Mouse (Mus musculus) neural tube, embryonic 15.5 days (tissue): ENCODE measurements around the gene Cdk5. TPM values are rescaled to one million over a fixed set of nuclear protein-coding genes. Genes with fewer than 3 reads are reported as not detected.

Experiments used
- ATAC-seq: fragments of 200-750 bp; cut with Nextera tagmentation; 2 replicates; pipeline ENCODE4 v1.8.0; 2017; ENCODE audit warnings: mild to moderate bottlenecking, moderate TSS enrichment, moderate library complexity; ENCODE audit not compliant: low FRiP score
- H3K27ac ChIP-seq: fragments of 300-500 bp; sonication (generic); replicated peaks from 2 replicates; pipeline ENCODE4 v1.5.1; 2015; ENCODE audit warnings: mild to moderate bottlenecking, inconsistent platforms
- H3K27me3 ChIP-seq: fragments of 300-500 bp; sonication (generic); replicated peaks from 2 replicates; pipeline ENCODE4 v1.6.1; 2015; ENCODE audit warnings: inconsistent platforms
- H3K36me3 ChIP-seq: fragments of 300-500 bp; sonication (generic); 2 replicates; pipeline ENCODE4 v1.6.1; 2015; ENCODE audit warnings: inconsistent platforms
- H3K4me1 ChIP-seq: fragments of 300-500 bp; sonication (generic); 2 replicates; pipeline ENCODE4 v1.6.1; 2015; ENCODE audit warnings: inconsistent platforms
- H3K4me2 ChIP-seq: fragments of 300-500 bp; sonication (generic); 2 replicates; pipeline ENCODE4 v1.6.1; 2015; ENCODE audit warnings: inconsistent platforms, mild to moderate bottlenecking, moderate library complexity
- H3K4me3 ChIP-seq: fragments of 300-500 bp; sonication (generic); replicated peaks from 2 replicates; pipeline ENCODE4 v1.5.1; 2015; ENCODE audit warnings: mild to moderate bottlenecking, inconsistent platforms
- H3K9ac ChIP-seq: fragments of 300-500 bp; sonication (generic); replicated peaks from 2 replicates; pipeline ENCODE4 v1.6.1; 2015; ENCODE audit warnings: mild to moderate bottlenecking, inconsistent platforms
- H3K9me3 ChIP-seq: fragments of 300-500 bp; sonication (generic); replicated peaks from 2 replicates; pipeline ENCODE4 v1.6.1; 2016; ENCODE audit warnings: inconsistent platforms
- WGBS: fragments of 180-500 bp; shearing (Covaris S2); methylation state at CpG from one replicate; pipeline ENCODE4 v1.1.7; 2015; ENCODE audit warnings: mixed read lengths; 5-methylcytosine and 5-hydroxymethylcytosine counted together
- polyA plus RNA-seq: library from polyadenylated mRNA; unstranded; fragments of >200 nt; fragmentation: Nextera tagmentation; extraction: Ambion mirVana; gene quantifications from 2 replicates; pipeline ENCODE4 v1.2.1, GENCODE M21; 2015

Cdk5 gene
- polyA plus RNA-seq, 1 experiment from 2014 or later: 133 TPM

DNA sequence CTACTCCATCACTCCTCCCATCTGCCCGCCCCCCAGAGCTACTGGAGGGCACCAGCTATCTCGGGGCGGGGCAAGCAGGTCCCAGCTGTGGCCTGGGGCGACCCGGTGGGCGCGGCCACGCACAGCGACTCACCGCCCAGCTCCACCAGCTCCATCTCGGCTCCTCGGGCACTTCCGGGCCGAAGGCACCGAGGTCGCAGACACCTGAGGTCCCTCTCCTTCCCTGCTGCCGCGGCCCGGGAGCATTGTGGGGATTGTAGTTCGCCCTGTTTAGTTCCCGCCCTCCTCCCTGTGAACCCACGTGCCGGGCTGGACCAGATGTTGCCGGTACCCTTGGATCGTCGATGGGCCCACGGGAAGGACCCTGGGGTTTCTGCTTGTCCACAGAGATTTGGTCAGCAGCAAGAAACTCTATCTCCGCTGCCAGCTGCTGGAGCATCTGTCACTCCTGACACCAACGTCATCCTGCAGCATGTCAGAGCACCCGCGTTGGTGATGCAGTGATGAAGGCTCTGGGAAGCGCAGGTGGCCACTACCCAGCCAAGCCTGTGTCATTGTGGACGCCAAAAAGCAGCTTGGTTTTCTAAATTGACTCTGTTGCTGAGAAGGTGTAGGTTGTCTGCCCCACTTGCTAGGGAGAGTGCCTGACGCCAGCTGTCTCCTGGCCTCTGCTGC, 24.4 kb upstream of the Cdk5 start, which contains the start of gene Tmub1:
Tmub1 (minus strand) TSS at position 231 of the 675 bp plus-strand sequence.
- peak within 1 kb of the TSS; percentile 74 for H3K27ac ChIP-seq
- peak within 1 kb of the TSS; percentile 63 for H3K9ac ChIP-seq
- H3K9me3 ChIP-seq: no peaks in the 10 kb centered on the region
- 0 out of 2 replicates have a peak, but pooled peaks cover 3% of the 10 kb centered on the region for H3K27me3 ChIP-seq
- peak; percentile 45 for ATAC-seq
- 2% methylated on average over 34 of the region's 34 CpGs for WGBS
- H3K36me3 ChIP-seq: 0 out of 2 replicates have a peak, but pooled peaks cover 3% of the 10 kb centered on the region
- peak within 1 kb of the TSS; percentile 71 for H3K4me3 ChIP-seq
- peaks cover 48% of the 10 kb centered on the region for H3K4me1 ChIP-seq
- peak within 1 kb of the TSS; percentile 88 for H3K4me2 ChIP-seq

DNA sequence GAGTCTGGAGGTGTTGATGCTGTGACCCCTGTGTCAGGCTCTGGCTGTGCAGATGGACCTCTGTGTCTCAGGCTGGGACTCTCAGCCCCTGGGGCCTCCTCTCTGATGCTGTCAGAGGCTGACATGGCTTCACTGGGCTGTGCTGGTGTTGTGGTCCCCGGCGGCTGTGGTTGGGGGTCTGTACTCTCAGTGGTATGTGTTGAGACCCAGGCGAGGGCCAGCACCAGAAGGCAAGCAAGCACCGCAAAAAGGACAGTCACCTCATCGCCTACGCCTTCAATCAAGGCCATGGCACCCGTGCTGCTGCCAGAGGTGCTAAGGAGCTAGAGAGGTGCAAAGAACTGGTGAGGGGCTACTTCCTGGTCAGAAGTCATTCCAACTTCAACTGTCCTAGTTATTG, 23.3 kb upstream of the Cdk5 start:
- ATAC-seq: no peak
- peaks cover 9% of the 10 kb centered on the region for H3K36me3 ChIP-seq
- H3K27ac ChIP-seq: no peak overlapping the region
- H3K9ac ChIP-seq: no peak overlapping the region
- peak overlapping the region; percentile 71; the same call in 1 of the 2 replicates for H3K4me3 ChIP-seq
- 95% methylated on average over 7 of the region's 7 CpGs for WGBS
- H3K4me2 ChIP-seq: peak overlapping the region; percentile 88
- H3K9me3 ChIP-seq: no peaks in the 10 kb centered on the region
- peaks cover 48% of the 10 kb centered on the region for H3K4me1 ChIP-seq
- H3K27me3 ChIP-seq: 0 out of 2 replicates have a peak, but pooled peaks cover 3% of the 10 kb centered on the region

DNA sequence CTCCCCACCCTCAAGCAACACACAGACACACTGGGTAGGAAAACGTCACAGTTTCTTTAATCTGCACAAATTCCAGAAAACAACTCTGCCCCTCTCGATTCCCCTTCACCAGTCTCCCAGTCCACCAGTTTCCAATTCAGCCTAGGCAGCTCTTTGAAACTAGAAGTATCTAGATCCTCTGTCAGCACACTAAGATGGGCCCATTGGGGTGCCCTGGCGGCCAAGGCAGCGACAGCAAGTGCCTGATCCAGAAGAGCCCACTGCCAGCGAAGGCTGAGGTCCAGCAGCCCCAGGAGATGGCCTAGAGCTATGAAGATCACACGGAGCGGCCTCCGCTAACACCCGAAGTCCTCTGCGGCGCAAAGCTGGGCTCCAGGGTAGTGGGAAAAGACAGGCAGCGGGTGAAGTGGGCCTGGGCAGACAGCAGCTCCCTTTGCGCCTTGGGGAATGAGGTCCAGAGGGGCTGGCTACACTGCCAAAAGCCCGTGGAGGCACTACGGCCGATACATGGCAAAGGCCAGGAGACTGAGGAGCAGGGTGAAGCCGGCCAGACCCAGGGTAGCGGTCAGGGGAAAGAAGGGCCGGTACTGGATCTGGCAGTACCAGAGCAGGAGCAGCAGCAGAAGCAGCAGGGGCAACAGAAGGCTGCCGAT, 22.2 kb upstream of the Cdk5 start:
- no peaks in the 10 kb centered on the region for H3K9me3 ChIP-seq
- H3K4me3 ChIP-seq: peak overlapping the region; percentile 94
- H3K4me1 ChIP-seq: peaks cover 42% of the 10 kb centered on the region
- peak overlapping the region; percentile 96 for H3K9ac ChIP-seq
- 0 out of 2 replicates have a peak, but pooled peaks cover 3% of the 10 kb centered on the region for H3K27me3 ChIP-seq
- H3K27ac ChIP-seq: peak overlapping the region; percentile 97
- peaks cover 20% of the 10 kb centered on the region for H3K36me3 ChIP-seq
- H3K4me2 ChIP-seq: peak overlapping the region; percentile 95
- ATAC-seq: 0 out of 2 replicates have a peak, but pooled peaks have one; percentile 0
- 57% methylated on average over 20 of the region's 20 CpGs for WGBS

DNA sequence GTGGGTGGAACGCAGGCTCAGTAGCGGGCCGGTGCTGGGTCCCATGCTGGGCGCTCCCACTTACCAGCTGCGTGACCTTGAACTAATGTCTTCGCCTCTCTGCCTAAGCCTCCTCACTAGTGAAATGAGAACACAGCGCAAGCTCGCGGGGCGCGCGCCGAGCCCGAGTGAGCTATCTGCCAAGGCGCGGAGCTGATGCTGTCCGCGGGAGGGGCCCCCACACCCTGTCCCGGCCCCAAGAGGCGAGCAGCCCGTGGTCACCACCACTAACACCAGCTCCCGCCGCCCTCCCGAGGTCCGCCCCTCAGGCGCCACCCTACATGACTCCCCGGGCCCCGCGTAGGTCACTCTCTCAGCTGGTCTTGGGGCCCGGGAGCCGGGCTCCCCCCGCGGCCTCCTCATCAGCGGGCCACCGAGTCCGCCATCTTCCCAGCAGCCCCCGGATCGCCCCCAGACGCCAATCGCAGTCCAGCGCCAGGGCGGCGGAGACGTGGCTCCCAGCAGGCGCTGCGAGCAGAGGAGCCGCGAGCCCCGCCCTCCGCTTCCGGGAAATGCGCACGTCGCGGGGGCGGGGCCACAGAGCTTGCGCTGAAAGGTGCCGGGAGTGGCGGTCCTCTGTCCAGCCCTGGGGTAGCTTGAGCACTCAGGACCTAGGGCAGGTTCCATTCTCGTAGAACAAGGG, 21.6 kb upstream of the Cdk5 start, which contains the start of gene Fastk:
Fastk (minus strand) TSS at position 542 of the 682 bp plus-strand sequence.
- 0 out of 2 replicates have a peak, but pooled peaks cover 3% of the 10 kb centered on the region for H3K27me3 ChIP-seq
- H3K9me3 ChIP-seq: no peaks in the 10 kb centered on the region
- peaks cover 42% of the 10 kb centered on the region for H3K4me1 ChIP-seq
- H3K4me2 ChIP-seq: peak within 1 kb of the TSS; percentile 95
- H3K9ac ChIP-seq: peak within 1 kb of the TSS; percentile 96
- peak within 1 kb of the TSS; percentile 97 for H3K27ac ChIP-seq
- H3K4me3 ChIP-seq: peak within 1 kb of the TSS; percentile 94
- WGBS: under 1% methylated on average over 60 of the region's 60 CpGs
- ATAC-seq: peak; percentile 83
- H3K36me3 ChIP-seq: peaks cover 27% of the 10 kb centered on the region

DNA sequence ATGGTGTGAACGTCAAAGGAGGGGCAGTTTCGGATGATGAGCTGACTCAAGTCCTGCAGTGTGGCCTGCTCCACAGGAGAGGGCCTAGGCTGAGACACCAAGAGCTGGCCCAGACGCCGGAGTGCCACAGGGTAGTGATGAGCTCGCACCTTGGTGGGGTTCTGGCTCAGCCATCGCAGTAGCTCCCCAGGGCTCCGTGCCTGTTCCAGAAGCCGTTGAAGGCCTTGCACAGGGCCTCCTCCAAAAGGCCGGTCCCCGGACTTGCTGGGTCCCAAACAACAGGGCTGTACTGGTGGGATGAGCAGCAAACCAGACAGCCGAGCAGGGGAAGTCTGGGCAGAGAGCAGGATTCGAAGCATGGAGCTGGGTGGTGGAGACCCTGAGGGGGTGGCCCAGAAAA, 20.6 kb upstream of the Cdk5 start:
- Histone ChIP-seq H3K4me2 (peak overlapping the region; percentile 95), H3K27me3 (0 out of 2 replicates have a peak, but pooled peaks cover 2% of the 10 kb centered on the region), H3K36me3 (peaks cover 36% of the 10 kb centered on the region), H3K9ac (peak overlapping the region; percentile 96), H3K4me3 (peak overlapping the region; percentile 94), H3K4me1 (peaks cover 42% of the 10 kb centered on the region), H3K9me3 (no peaks in the 10 kb centered on the region), H3K27ac (peak overlapping the region; percentile 97; the same call in 1 of the 2 replicates)
- no peak for ATAC-seq
- 87% methylated on average over 12 of the region's 12 CpGs for WGBS

DNA sequence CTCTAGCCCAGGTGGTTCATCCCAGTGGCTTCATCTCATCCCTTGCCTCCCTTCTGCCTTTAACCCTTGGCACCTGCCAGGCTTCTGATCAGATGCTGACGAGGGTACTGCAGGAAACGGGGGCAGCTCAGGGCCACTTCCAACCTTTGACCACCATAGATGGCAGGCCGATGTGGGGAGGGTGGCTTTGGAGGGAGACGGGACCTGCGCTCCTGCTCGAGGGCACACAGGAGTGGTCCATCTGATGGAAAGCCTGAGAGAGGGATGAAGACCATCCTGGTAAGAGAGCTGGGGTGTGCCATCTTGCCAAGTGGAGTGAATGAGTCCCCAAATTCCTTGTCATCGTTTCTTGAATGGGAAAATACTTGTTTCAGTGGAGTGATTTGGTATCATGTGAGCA, 19.9 kb upstream of the Cdk5 start:
- Histone ChIP-seq H3K27ac (no peak overlapping the region), H3K9ac (no peak overlapping the region), H3K4me3 (no peak overlapping the region), H3K27me3 (no peaks in the 10 kb centered on the region), H3K36me3 (peaks cover 40% of the 10 kb centered on the region), H3K4me1 (peaks cover 39% of the 10 kb centered on the region), H3K9me3 (no peaks in the 10 kb centered on the region), H3K4me2 (no peak overlapping the region)
- ATAC-seq: no peak
- WGBS: 92% methylated on average over 7 of the region's 7 CpGs

DNA sequence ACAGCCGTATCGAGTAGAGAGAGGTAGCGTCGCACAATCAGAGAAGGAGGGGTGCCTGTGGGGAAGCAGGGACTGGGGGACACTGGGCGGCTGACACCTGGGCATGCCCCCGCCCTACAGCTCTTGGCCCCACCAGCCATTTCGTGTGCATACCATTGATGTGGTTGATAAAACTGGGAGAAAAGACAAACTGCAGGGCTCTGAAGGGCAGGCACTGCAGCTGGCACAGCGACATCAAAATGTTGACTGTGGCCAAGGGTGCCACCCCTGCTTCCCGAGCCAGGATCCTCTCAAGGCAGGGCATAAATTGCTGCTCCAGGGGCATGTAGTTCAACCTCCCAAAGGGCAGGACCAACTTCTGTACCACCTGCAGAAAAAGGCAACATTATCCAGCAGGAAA, 18.7 kb upstream of the Cdk5 start:
- H3K27me3 ChIP-seq: no peaks in the 10 kb centered on the region
- WGBS: 86% methylated on average over 9 of the region's 9 CpGs
- no peaks in the 10 kb centered on the region for H3K9me3 ChIP-seq
- peaks cover 28% of the 10 kb centered on the region for H3K4me1 ChIP-seq
- ATAC-seq: no peak
- H3K27ac ChIP-seq: no peak overlapping the region
- no peak overlapping the region for H3K4me3 ChIP-seq
- H3K9ac ChIP-seq: no peak overlapping the region
- H3K4me2 ChIP-seq: no peak overlapping the region
- H3K36me3 ChIP-seq: peaks cover 40% of the 10 kb centered on the region

DNA sequence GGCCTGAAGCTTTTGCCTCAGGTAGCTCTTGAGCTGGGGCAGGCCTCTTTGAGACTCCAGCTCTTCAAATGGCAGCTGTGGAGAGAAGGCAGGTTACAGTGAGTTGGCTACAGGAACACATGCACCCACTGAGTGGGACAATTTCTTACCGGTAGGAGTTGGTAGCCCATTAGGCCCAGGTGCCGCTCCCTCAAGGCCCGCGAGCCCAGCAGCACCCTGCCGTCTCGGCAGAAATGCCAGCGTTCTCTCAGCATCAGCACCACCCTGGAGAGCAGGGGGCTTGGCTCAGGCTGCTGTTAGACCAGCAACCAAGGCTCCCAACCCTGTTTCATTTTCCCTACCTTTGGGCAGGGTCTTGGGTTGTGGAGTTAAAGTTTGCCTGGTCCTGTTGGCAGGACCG, 17.9 kb upstream of the Cdk5 start:
- Histone ChIP-seq H3K36me3 (peaks cover 40% of the 10 kb centered on the region), H3K27ac (no peak overlapping the region), H3K4me2 (no peak overlapping the region), H3K9me3 (no peaks in the 10 kb centered on the region), H3K4me3 (no peak overlapping the region), H3K4me1 (peaks cover 21% of the 10 kb centered on the region), H3K27me3 (no peaks in the 10 kb centered on the region), H3K9ac (no peak overlapping the region)
- 96% methylated on average over 8 of the region's 8 CpGs for WGBS
- no peak for ATAC-seq

DNA sequence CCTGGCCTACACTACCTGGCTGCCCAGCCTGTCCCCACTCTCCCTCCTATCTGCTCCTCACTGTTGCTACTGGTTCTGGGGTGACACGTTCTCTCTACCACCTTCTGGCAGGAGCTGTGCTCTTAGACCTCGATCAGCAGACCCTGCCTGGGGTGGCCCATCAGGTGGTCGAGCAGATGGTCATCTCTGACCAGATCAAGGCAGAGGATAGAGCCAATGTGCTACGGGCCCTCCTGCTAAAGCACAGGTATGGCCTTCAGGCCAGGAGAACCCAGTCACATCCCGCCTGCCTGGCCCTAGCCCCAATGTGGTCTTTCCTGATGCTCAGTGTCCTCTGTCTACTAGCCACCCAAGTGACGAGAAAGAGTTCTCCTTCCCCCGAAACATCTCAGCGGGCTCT, 10.7 kb upstream of the Cdk5 start:
- H3K27me3 ChIP-seq: no peaks in the 10 kb centered on the region
- no peak for ATAC-seq
- no peaks in the 10 kb centered on the region for H3K9me3 ChIP-seq
- no peak overlapping the region for H3K4me2 ChIP-seq
- H3K36me3 ChIP-seq: peaks cover 42% of the 10 kb centered on the region
- H3K27ac ChIP-seq: no peak overlapping the region
- no peak overlapping the region for H3K9ac ChIP-seq
- H3K4me1 ChIP-seq: no peaks in the 10 kb centered on the region
- no peak overlapping the region for H3K4me3 ChIP-seq
- WGBS: 92% methylated on average over 8 of the region's 8 CpGs

DNA sequence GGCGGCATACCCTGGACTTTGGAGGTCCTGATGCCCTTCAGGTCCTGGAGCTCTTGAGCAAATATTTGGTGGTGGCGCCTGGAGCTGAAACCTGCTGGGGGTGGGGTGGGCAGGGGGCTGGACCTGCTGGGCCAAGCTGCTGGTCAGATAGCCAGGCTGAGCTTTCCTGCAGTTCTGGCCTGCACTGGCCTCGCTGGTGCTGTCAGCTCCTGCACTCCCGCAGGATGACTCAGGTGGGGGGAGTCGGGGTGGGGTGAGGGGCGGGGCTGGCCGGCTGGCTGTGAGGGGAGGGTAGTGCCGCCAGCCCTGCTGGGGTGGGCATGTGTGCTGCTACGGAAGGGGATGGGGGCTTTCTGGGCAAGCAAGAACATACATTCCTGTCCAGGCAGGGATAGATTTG, 5.3 kb upstream of the Cdk5 start:
- H3K36me3 ChIP-seq: peaks cover 30% of the 10 kb centered on the region
- no peak overlapping the region for H3K4me3 ChIP-seq
- H3K4me2 ChIP-seq: peak overlapping the region; percentile 91; the same call in 1 of the 2 replicates
- no peak for ATAC-seq
- 0 out of 2 replicates have a peak overlapping the region, but pooled peaks have one; percentile 10 for H3K9ac ChIP-seq
- peaks cover 10% of the 10 kb centered on the region for H3K27me3 ChIP-seq
- H3K9me3 ChIP-seq: no peaks in the 10 kb centered on the region
- no peak overlapping the region for H3K27ac ChIP-seq
- peaks cover 44% of the 10 kb centered on the region for H3K4me1 ChIP-seq
- 11% methylated on average over 9 of the region's 9 CpGs for WGBS

DNA sequence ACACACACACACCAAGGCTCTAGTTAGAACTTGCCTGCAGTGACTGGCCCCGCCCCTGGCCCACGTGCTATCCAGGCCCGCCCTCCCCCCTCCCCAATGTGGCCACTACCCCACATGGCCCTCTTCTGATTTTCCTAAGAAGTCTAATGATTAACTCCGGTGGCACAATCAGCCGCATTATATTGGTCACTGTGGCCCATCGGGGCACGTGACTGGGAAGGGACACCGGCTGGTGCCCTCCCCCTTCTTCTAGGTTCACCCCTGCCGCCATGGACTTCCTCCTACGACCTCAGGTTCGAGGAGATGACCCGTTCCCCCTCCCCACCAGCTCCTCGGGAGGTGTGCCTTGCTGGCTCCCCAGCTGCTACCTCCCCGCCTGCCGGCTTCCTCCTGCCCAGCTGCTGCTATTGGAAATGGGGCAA, 4.7 kb upstream of the Cdk5 start:
- no peak for ATAC-seq
- 11% methylated on average over 14 of the region's 15 CpGs for WGBS
- Histone ChIP-seq H3K9me3 (no peaks in the 10 kb centered on the region), H3K4me1 (peaks cover 45% of the 10 kb centered on the region), H3K4me3 (no peak overlapping the region), H3K27ac (no peak overlapping the region), H3K36me3 (peaks cover 25% of the 10 kb centered on the region), H3K4me2 (peak overlapping the region; percentile 91), H3K9ac (0 out of 2 replicates have a peak overlapping the region, but pooled peaks have one; percentile 10), H3K27me3 (peaks cover 10% of the 10 kb centered on the region)
